Mouse (Mus musculus): ENCODE data around the gene Vps45. TPM values are rescaled to one million over a fixed set of nuclear protein-coding genes. Genes with fewer than 3 reads are reported as not detected.

Gene Vps45
- total and polyA plus RNA-seq, 3 experiments: 20.6 to 92.0 (median 28.9) TPM

GRCm38 (mm10) chr3:96017461-96017860 is 40.8 kb downstream of the Vps45 start (continued):
- TF ChIP-seq CHD1 (IDR thresholded peaks at IDR 0.05; ENCODE audit: low read depth, low read length): no peak

DNA sequence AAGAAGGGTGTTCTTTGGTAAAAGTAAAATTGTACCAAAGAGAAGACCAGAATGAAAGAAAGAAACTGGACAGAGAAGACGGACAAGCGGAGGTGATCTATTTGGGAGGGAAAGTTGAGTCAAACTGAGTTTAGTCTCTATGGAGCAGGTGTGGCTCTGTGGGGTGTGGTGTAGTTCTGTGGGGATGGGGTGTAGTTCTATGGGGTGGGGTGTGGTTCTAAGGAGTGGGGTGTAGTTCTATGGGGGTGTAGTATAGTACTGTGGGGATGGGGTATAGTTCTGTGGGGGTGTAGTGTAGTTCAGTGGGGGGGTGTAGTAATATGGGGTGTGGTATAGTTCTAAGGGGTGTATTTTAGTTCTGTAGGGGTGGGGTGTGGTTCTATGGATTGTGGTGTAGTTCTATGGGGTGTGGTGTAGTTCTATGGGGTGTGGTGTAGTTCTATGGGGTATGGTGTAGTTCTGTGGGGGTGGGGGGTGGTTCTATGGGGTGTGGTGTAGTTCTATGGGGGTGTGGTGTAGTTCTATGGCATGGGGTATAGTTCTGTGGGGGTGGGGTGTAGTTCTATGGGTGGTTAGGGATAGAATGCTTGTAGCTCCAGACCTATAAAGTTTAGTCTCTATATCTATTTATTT is 41.9 kb downstream of the Vps45 start:
- H3K27ac ChIP-seq (ENCODE audit: control insufficient read depth, low read depth, low read length): no peak overlapping the region
- H3K4me1 ChIP-seq (ENCODE audit: control insufficient read depth in 1 of 2, insufficient read depth in 2 of 2, low read length in 2 of 2): peaks cover 10% of the 10 kb centered on the region in 2 experiments
- TF ChIP-seq POLR2A (IDR thresholded peaks at IDR 0.05; ENCODE audit: control insufficient read depth in 1 of 2, insufficient read depth in 1 of 2, low read depth in 1 of 2, low read length in 2 of 2, poor library complexity in 1 of 2) (no peak), USF2 (IDR thresholded peaks at IDR 0.05; ENCODE audit: borderline replicate concordance in 1 of 2, insufficient read depth in 1 of 2, low read depth in 1 of 2, low read length in 2 of 2) (no peak), EP300 (IDR thresholded peaks at IDR 0.05; ENCODE audit: low read depth in 1 of 2, low read length in 2 of 2) (no peak), NELFE (IDR thresholded peaks at IDR 0.05; ENCODE audit: low read depth, low read length) (no peak), TAL1 (IDR thresholded peaks at IDR 0.05; ENCODE audit: low read length) (no peak)
- H3K9me3 ChIP-seq (replicated peaks; ENCODE audit: insufficient read depth, low read length): no peaks in the 10 kb centered on the region
- H3K36me3 ChIP-seq (ENCODE audit: control insufficient read depth in 1 of 2, insufficient read depth in 2 of 2, low read length in 2 of 2): peaks cover 0 to 18% of the 10 kb centered on the region in 2 experiments; a peak in 2 of 4 replicates
- no peaks in the 10 kb centered on the region for H3K79me2 ChIP-seq (ENCODE audit: control insufficient read depth, insufficient read depth, low read length, poor library complexity)
- DNase-seq (ENCODE audit: low read depth, low spot score): no peak
- H3K9ac ChIP-seq (ENCODE audit: control insufficient read depth, low read depth, low read length, poor library complexity, severe bottlenecking): no peak overlapping the region
- H3K4me3 ChIP-seq (ENCODE audit: control insufficient read depth in 1 of 2, insufficient read depth in 1 of 2, low read depth in 2 of 2, low read length in 2 of 2): no peak overlapping the region
- no peaks in the 10 kb centered on the region for H3K27me3 ChIP-seq (ENCODE audit: control insufficient read depth in 1 of 2, insufficient read depth in 2 of 2, low read length in 2 of 2)

- no peak for DNase-seq (ENCODE audit: low read depth, low spot score)
- Histone ChIP-seq H3K9ac (ENCODE audit: control insufficient read depth, low read depth, low read length, poor library complexity, severe bottlenecking) (no peak overlapping the region), H3K9me3 (replicated peaks; ENCODE audit: insufficient read depth, low read length) (no peaks in the 10 kb centered on the region), H3K27ac (ENCODE audit: control insufficient read depth, low read depth, low read length) (no peak overlapping the region), H3K4me1 (ENCODE audit: control insufficient read depth in 1 of 2, insufficient read depth in 2 of 2, low read length in 2 of 2) (peaks cover 4 to 9% of the 10 kb centered on the region in 2 experiments; a peak in 3 of 4 replicates), H3K27me3 (ENCODE audit: control insufficient read depth in 1 of 2, insufficient read depth in 2 of 2, low read length in 2 of 2) (no peaks in the 10 kb centered on the region), H3K79me2 (ENCODE audit: control insufficient read depth, insufficient read depth, low read length, poor library complexity) (no peaks in the 10 kb centered on the region), H3K4me3 (ENCODE audit: control insufficient read depth in 1 of 2, insufficient read depth in 1 of 2, low read depth in 2 of 2, low read length in 2 of 2) (no peak overlapping the region), H3K36me3 (ENCODE audit: control insufficient read depth in 1 of 2, insufficient read depth in 2 of 2, low read length in 2 of 2) (peaks cover 0 to 12% of the 10 kb centered on the region in 2 experiments; a peak in 2 of 4 replicates)
- no peak for TF ChIP-seq TAL1 (IDR thresholded peaks at IDR 0.05; ENCODE audit: low read length)
- no peak for TF ChIP-seq JUND (IDR thresholded peaks at IDR 0.05; ENCODE audit: low read depth, low read length)
- TF ChIP-seq MAFK (IDR thresholded peaks at IDR 0.05; ENCODE audit: borderline replicate concordance, low read depth, low read length): no peak
- TF ChIP-seq EP300 (IDR thresholded peaks at IDR 0.05; ENCODE audit: low read depth in 1 of 2, low read length in 2 of 2): no peak
- no peak for TF ChIP-seq TBP (IDR thresholded peaks at IDR 0.05; ENCODE audit: low read depth, low read length)
- TF ChIP-seq NRF1 (IDR thresholded peaks at IDR 0.05; ENCODE audit: insufficient read depth, low read depth, low read length, poor library complexity, severe bottlenecking): no peak
- TF ChIP-seq ZC3H11A (IDR thresholded peaks at IDR 0.05; ENCODE audit: low read depth, low read length): no peak
- TF ChIP-seq POLR2AphosphoS5 (IDR thresholded peaks at IDR 0.05; ENCODE audit: borderline replicate concordance, low read depth, low read length): no peak
- no peak for TF ChIP-seq CHD2 (IDR thresholded peaks at IDR 0.05; ENCODE audit: low read length)
- no peak for TF ChIP-seq TCF12 (IDR thresholded peaks at IDR 0.05; ENCODE audit: low read depth, low read length)
- TF ChIP-seq MAX (IDR thresholded peaks at IDR 0.05; ENCODE audit: low read length): no peak
- no peak for TF ChIP-seq ELF1 (IDR thresholded peaks at IDR 0.05; ENCODE audit: low read depth, low read length)
- no peak for TF ChIP-seq MXI1 (IDR thresholded peaks at IDR 0.05; ENCODE audit: low read depth, low read length)
- TF ChIP-seq E2F4 (IDR thresholded peaks at IDR 0.05; ENCODE audit: borderline replicate concordance, low read depth, low read length): no peak
- no peak for TF ChIP-seq GABPA (IDR thresholded peaks at IDR 0.05; ENCODE audit: low read depth, low read length)
- TF ChIP-seq CHD1 (IDR thresholded peaks at IDR 0.05; ENCODE audit: low read depth, low read length): no peak
- TF ChIP-seq CTCF (IDR thresholded peaks at IDR 0.05 in 2 of 3, conservative IDR thresholded peaks at IDR 0.05 in 1 of 3; ENCODE audit: control insufficient read depth in 1 of 3, insufficient read depth in 1 of 3, low read depth in 2 of 3, low read length in 3 of 3, poor library complexity in 1 of 3, severe bottlenecking in 1 of 3): no peak
Measured at GRCm38 (mm10) chr3:96015681-96016080, 42.6 kb downstream of the Vps45 start.
